ENCODE assay signal across 28 mouse cellular contexts in genomic region chr3:50094404-50095092, GRCm38 (mm10).
DNase-seq lines count a peak whose midpoint lies in the region; ATAC-seq and TF ChIP-seq lines count a peak whose summit lies in the region.
"Had no signal": no experiment of that assay in that cellular context is flagged by ENCODE, and none has a peak within 500 bp of the region (broad histone marks: within the 10 kb centered on the region; RNA-seq: fewer than 3 reads in every experiment).

No protein-coding gene starts in this region.

- H3K4me3 ChIP-seq in kidney, embryonic 14.5 days (ENCODE audit: low read length) = no peak overlapping the region
- H3K4me3 ChIP-seq in lung, embryonic 14.5 days (ENCODE audit: low read depth, low read length) = no peak overlapping the region
- H3K4me3 ChIP-seq: embryonic facial prominence, embryonic 10.5 days; embryonic facial prominence, embryonic 15.5 days; forebrain, embryonic 13.5 days; hindbrain, embryonic 13.5 days; limb, embryonic 13.5 days; liver, embryonic 12.5 days; midbrain, embryonic 12.5 days; neural tube, embryonic 13.5 days had no signal

- H3K27ac ChIP-seq in kidney, embryonic 14.5 days (ENCODE audit: low read depth, low read length) = no peak overlapping the region
- no peak overlapping the region for H3K27ac ChIP-seq in lung, embryonic 14.5 days (ENCODE audit: low read depth)
- H3K27ac ChIP-seq: embryonic facial prominence, embryonic 10.5 days; embryonic facial prominence, embryonic 15.5 days; forebrain, embryonic 13.5 days; hindbrain, embryonic 13.5 days; limb, embryonic 13.5 days; liver, embryonic 12.5 days; midbrain, embryonic 12.5 days; neural tube, embryonic 13.5 days had no signal

- TF ChIP-seq CTCF in lung, embryonic 14.5 days (IDR thresholded peaks at IDR 0.05; ENCODE audit: low read depth) = no peak

- 35% methylated on average over 7 of the region's 7 CpGs for WGBS in kidney, embryonic 14.5 days
- 41% methylated on average over 7 of the region's 7 CpGs for WGBS in lung, embryonic 14.5 days

- H3K36me3 ChIP-seq in kidney, embryonic 14.5 days (ENCODE audit: control insufficient read depth, insufficient read depth, low read length) = no peaks in the 10 kb centered on the region
- H3K36me3 ChIP-seq in lung, embryonic 14.5 days (ENCODE audit: insufficient read depth) = no peaks in the 10 kb centered on the region
- H3K36me3 ChIP-seq: embryonic facial prominence, embryonic 10.5 days; embryonic facial prominence, embryonic 15.5 days; G1E; hindbrain, embryonic 13.5 days; limb, embryonic 13.5 days; liver, embryonic 12.5 days; midbrain, embryonic 12.5 days; neural tube, embryonic 13.5 days had no signal

- no peaks in the 10 kb centered on the region for H3K9me3 ChIP-seq in kidney, embryonic 14.5 days (ENCODE audit: control insufficient read depth, low read length)
- no peaks in the 10 kb centered on the region for H3K9me3 ChIP-seq in lung, embryonic 14.5 days (ENCODE audit: low read depth, low read length)
- H3K9me3 ChIP-seq: embryonic facial prominence, embryonic 10.5 days; embryonic facial prominence, embryonic 15.5 days; forebrain, embryonic 13.5 days; G1E; hindbrain, embryonic 13.5 days; limb, embryonic 13.5 days; liver, embryonic 12.5 days; midbrain, embryonic 12.5 days; neural tube, embryonic 13.5 days had no signal

- no peaks in the 10 kb centered on the region for H3K27me3 ChIP-seq in kidney, embryonic 14.5 days (ENCODE audit: control insufficient read depth, insufficient read depth, low read length)
- H3K27me3 ChIP-seq in lung, embryonic 14.5 days (ENCODE audit: insufficient read depth, low read length) = no peaks in the 10 kb centered on the region
- H3K27me3 ChIP-seq: embryonic facial prominence, embryonic 15.5 days; forebrain, embryonic 13.5 days; hindbrain, embryonic 13.5 days; limb, embryonic 13.5 days; liver, embryonic 12.5 days; midbrain, embryonic 12.5 days; neural tube, embryonic 13.5 days had no signal

- no peak overlapping the region for H3K9ac ChIP-seq in kidney, embryonic 14.5 days (ENCODE audit: low read depth, low read length)
- H3K9ac ChIP-seq in lung, embryonic 14.5 days = no peak overlapping the region
- H3K9ac ChIP-seq: embryonic facial prominence, embryonic 15.5 days; forebrain, embryonic 13.5 days; hindbrain, embryonic 13.5 days; limb, embryonic 13.5 days; liver, embryonic 12.5 days; liver, postnatal 0 days; midbrain, embryonic 12.5 days; neural tube, embryonic 13.5 days had no signal

- no peaks in the 10 kb centered on the region for H3K4me1 ChIP-seq in kidney, embryonic 14.5 days (ENCODE audit: control insufficient read depth, insufficient read depth, low read length)
- H3K4me1 ChIP-seq in lung, embryonic 14.5 days (ENCODE audit: insufficient read depth) = no peaks in the 10 kb centered on the region
- H3K4me1 ChIP-seq: embryonic facial prominence, embryonic 10.5 days; embryonic facial prominence, embryonic 15.5 days; forebrain, embryonic 13.5 days; hindbrain, embryonic 13.5 days; limb, embryonic 13.5 days; liver, embryonic 12.5 days; midbrain, embryonic 12.5 days; neural tube, embryonic 13.5 days had no signal

- no peak overlapping the region for H3K4me2 ChIP-seq in kidney, embryonic 14.5 days (replicated peaks; ENCODE audit: low read depth, low read length)
- H3K4me2 ChIP-seq in lung, embryonic 14.5 days = no peak overlapping the region
- H3K4me2 ChIP-seq: embryonic facial prominence, embryonic 15.5 days; forebrain, embryonic 13.5 days; heart, embryonic 11.5 days; hindbrain, embryonic 13.5 days; limb, embryonic 13.5 days; liver, embryonic 12.5 days; midbrain, embryonic 12.5 days; neural tube, embryonic 13.5 days had no signal

- DNase-seq in kidney, postnatal 10 days = no peak
- peak; percentile 65 for DNase-seq in lung, embryonic 14.5 days
- DNase-seq in lung, postnatal 10 days = no peak
- DNase-seq in forelimb bud, embryonic 11.5 days (ENCODE audit: low read depth, low spot score) = peak; percentile 61
- peak; percentile 38 for DNase-seq in mesoderm, embryonic 11.5 days (ENCODE audit: low read depth, low spot score)
- no peak for DNase-seq in retina, postnatal 1 day
- DNase-seq: adrenal gland, adult 8-10 months; cerebellum, adult 2 months; cerebellum, postnatal 25 days; gastrocnemius, postnatal 25 days; heart, adult 11 months; heart, postnatal 36 days; kidney, adult 11 months; layer of hippocampus, adult 9-11 months; liver, postnatal 0 days; lung, postnatal 14 days; thymus, postnatal 4 days had no signal

- ATAC-seq in kidney, embryonic 14.5 days (ENCODE audit: low FRiP score, low TSS enrichment) = peak; percentile 90
- peak; percentile 73; the same call in 1 of the 2 replicates for ATAC-seq in lung, embryonic 14.5 days (ENCODE audit: insufficient read depth)
- ATAC-seq: forebrain, embryonic 13.5 days; liver, embryonic 12.5 days; liver, postnatal 0 days had no signal

Comparison
In these comparisons a context has a peak if more than half of its experiments do, and no peak if none do; other contexts are left out.
1. DNase-seq: peak in lung, embryonic 14.5 days (single experiment), forelimb bud, embryonic 11.5 days (single experiment) and mesoderm, embryonic 11.5 days (single experiment); none in kidney, postnatal 10 days (single experiment), lung, postnatal 10 days (single experiment) and retina, postnatal 1 day (single experiment).